In the genomic region with DNA sequence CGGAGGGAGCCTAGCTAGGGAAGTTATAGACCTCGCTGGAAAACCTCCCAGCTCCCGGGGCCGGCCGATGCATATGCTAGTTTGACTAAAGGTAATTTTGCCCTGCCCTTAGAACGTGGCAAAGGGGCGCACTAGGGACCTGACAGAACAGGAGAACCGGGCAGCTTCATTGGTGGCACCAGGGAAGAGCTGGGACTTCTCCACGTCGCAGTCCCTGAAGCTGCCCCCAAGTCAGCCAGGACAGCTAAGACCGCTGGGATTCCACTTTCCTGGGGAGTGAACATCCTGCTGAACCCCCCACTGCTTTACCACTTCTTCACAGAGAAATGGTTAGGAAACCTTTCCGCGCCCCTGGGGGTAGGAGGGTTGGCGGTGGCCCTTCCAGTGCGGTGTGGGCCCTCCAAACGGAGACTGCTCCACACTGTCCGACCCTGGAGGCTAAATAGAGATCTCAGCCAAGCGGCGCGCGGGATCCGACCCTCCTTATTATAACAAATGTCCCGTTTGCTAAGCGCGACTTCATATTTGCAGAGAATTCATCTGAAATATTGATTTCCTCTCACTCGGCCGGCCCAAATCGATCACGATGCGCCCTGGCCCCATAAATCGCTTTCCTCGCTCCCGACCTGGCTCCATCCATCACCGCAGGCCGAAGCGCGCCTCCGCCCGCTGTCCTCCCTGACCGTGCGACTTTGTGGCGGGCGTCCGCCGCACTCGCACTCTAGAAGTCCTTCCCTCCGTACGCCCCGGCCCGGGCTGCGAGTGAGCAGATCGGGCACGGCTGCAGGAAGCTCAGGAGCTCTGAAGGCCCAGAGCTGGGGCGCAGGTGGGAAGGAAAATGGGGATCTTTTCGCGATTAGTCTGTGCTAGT, we compare ENCODE assay signal across 10 mouse cellular contexts. TPM values are rescaled to one million over a fixed set of nuclear protein-coding genes. Genes with fewer than 3 reads are reported as not detected.
A peak's percentile ranks its signal among the peaks of the same experiment; 100 is the strongest.
DNase-seq lines count a peak whose midpoint lies in the region; ATAC-seq lines count a peak whose summit lies in the region.
"Had no signal": no experiment of that assay in that cellular context is flagged by ENCODE, and none has a peak within 500 bp of the region (broad histone marks: within the 10 kb centered on the region; RNA-seq: fewer than 3 reads in every experiment).

No protein-coding gene starts in this region.

- H3K36me3 ChIP-seq in lung, embryonic 15.5 days = no peaks in the 10 kb centered on the region
- no peaks in the 10 kb centered on the region for H3K36me3 ChIP-seq in forebrain, embryonic 16.5 days (ENCODE audit: control insufficient read depth, insufficient read depth)
- H3K36me3 ChIP-seq in limb, embryonic 15.5 days = no peaks in the 10 kb centered on the region
- H3K36me3 ChIP-seq in stomach, embryonic 14.5 days (ENCODE audit: control insufficient read depth, insufficient read depth, low read length) = no peaks in the 10 kb centered on the region

- ATAC-seq in lung, embryonic 15.5 days (ENCODE audit: borderline replicate concordance, extremely low read depth, low FRiP score, low TSS enrichment) = no peak
- peak; percentile 64 for ATAC-seq in forebrain, embryonic 16.5 days
- ATAC-seq in limb, embryonic 15.5 days (ENCODE audit: insufficient number of reproducible peaks, low FRiP score, low TSS enrichment, low read depth) = no peak
- no peak for ATAC-seq in stomach, embryonic 14.5 days (ENCODE audit: insufficient number of reproducible peaks, insufficient read depth, low FRiP score, low read depth)

- intact Hi-C loops in left cerebral cortex, postnatal 10 days (cut with DNase I) = no loop called here

- peaks cover 70% of the 10 kb centered on the region for H3K27me3 ChIP-seq in lung, embryonic 15.5 days
- H3K27me3 ChIP-seq in forebrain, embryonic 16.5 days (replicated peaks; ENCODE audit: control insufficient read depth, insufficient read depth, low read length) = peaks cover 56% of the 10 kb centered on the region
- H3K27me3 ChIP-seq in limb, embryonic 15.5 days = peaks cover 66% of the 10 kb centered on the region
- peaks cover 23% of the 10 kb centered on the region for H3K27me3 ChIP-seq in stomach, embryonic 14.5 days (ENCODE audit: control insufficient read depth, insufficient read depth, low read length)

- peak overlapping the region; percentile 22 for H3K4me3 ChIP-seq in lung, embryonic 15.5 days
- peak overlapping the region; percentile 33 for H3K4me3 ChIP-seq in forebrain, embryonic 16.5 days (replicated peaks; ENCODE audit: low read length)
- H3K4me3 ChIP-seq in limb, embryonic 15.5 days = peak overlapping the region; percentile 21
- H3K4me3 ChIP-seq in stomach, embryonic 14.5 days (ENCODE audit: low read depth, low read length) = peak overlapping the region; percentile 19
- H3K4me3 ChIP-seq: erythroblast, embryonic 14.5 days had no signal

- under 1% methylated on average over 56 of the region's 56 CpGs for WGBS in lung, embryonic 15.5 days
- WGBS in forebrain, embryonic 16.5 days = under 1% methylated on average over 56 of the region's 56 CpGs
- WGBS in limb, embryonic 15.5 days = 1% methylated on average over 56 of the region's 56 CpGs
- 3% methylated on average over 56 of the region's 56 CpGs for WGBS in stomach, embryonic 14.5 days

- H3K9ac ChIP-seq in lung, embryonic 15.5 days = no peak overlapping the region
- H3K9ac ChIP-seq in forebrain, embryonic 16.5 days (replicated peaks; ENCODE audit: low read depth, low read length) = 0 out of 2 replicates have a peak overlapping the region, but pooled peaks have one; percentile 25
- no peak overlapping the region for H3K9ac ChIP-seq in limb, embryonic 15.5 days
- H3K9ac ChIP-seq in stomach, embryonic 14.5 days (replicated peaks; ENCODE audit: low read depth, low read length) = no peak overlapping the region
- H3K9ac ChIP-seq: liver, embryonic 14.5 days had no signal

- peaks cover 7% of the 10 kb centered on the region; the same call in 1 of the 2 replicates for H3K4me1 ChIP-seq in lung, embryonic 15.5 days
- H3K4me1 ChIP-seq in forebrain, embryonic 16.5 days (replicated peaks; ENCODE audit: control insufficient read depth, insufficient read depth, low read length) = peaks cover 9% of the 10 kb centered on the region
- H3K4me1 ChIP-seq in limb, embryonic 15.5 days = peaks cover 10% of the 10 kb centered on the region
- 0 out of 2 replicates have a peak, but pooled peaks cover 2% of the 10 kb centered on the region for H3K4me1 ChIP-seq in stomach, embryonic 14.5 days (ENCODE audit: control insufficient read depth, insufficient read depth, low read length)

- peak overlapping the region; percentile 49 for H3K4me2 ChIP-seq in lung, embryonic 15.5 days
- peak overlapping the region; percentile 50 for H3K4me2 ChIP-seq in forebrain, embryonic 16.5 days (ENCODE audit: low read length)
- peak overlapping the region; percentile 36 for H3K4me2 ChIP-seq in limb, embryonic 15.5 days
- H3K4me2 ChIP-seq in stomach, embryonic 14.5 days (replicated peaks; ENCODE audit: low read depth, low read length) = peak overlapping the region; percentile 44

- DNase-seq in lung, postnatal 25 days (ENCODE audit: low spot score) = no peak
- DNase-seq in urinary bladder, postnatal 10 days (ENCODE audit: low spot score) = no peak
- DNase-seq in layer of hippocampus, postnatal 36 days = no peak
- no peak for DNase-seq in left cerebral cortex, postnatal 10 days (ENCODE audit: extremely low spot score in 1 of 2, low spot score in 2 of 2)

- no peaks in the 10 kb centered on the region for H3K9me3 ChIP-seq in lung, embryonic 15.5 days
- no peaks in the 10 kb centered on the region for H3K9me3 ChIP-seq in forebrain, embryonic 16.5 days (ENCODE audit: control insufficient read depth, low read length)
- H3K9me3 ChIP-seq in limb, embryonic 15.5 days = no peaks in the 10 kb centered on the region
- no peaks in the 10 kb centered on the region for H3K9me3 ChIP-seq in stomach, embryonic 14.5 days (ENCODE audit: control insufficient read depth, low read depth, low read length)

- no peak overlapping the region for H3K27ac ChIP-seq in lung, embryonic 15.5 days
- H3K27ac ChIP-seq in forebrain, embryonic 16.5 days (ENCODE audit: low read length) = no peak overlapping the region
- no peak overlapping the region for H3K27ac ChIP-seq in limb, embryonic 15.5 days
- H3K27ac ChIP-seq in stomach, embryonic 14.5 days (ENCODE audit: low read length) = no peak overlapping the region
- H3K27ac ChIP-seq: liver, embryonic 14.5 days had no signal

RNA-seq across cellular contexts. Expression of a gene that starts 1.5 kb away (rescaled TPM):
- 0.22 TPM in 1 of 2 replicates, not detected in the other for polyA plus RNA-seq in lung, embryonic 15.5 days (2015; fragmentation: Nextera tagmentation; extraction: Ambion mirVana)
- polyA plus RNA-seq in forebrain, embryonic 16.5 days (2015; fragmentation: Nextera tagmentation; extraction: Ambion mirVana) = 0.57 and 0.82 TPM in 2 replicates
- polyA plus RNA-seq in limb, embryonic 15.5 days (2015; fragmentation: Nextera tagmentation; extraction: Ambion mirVana) = 0.13 TPM in 1 of 2 replicates, not detected in the other
- 0.09 and 0.67 TPM in 2 replicates for polyA plus RNA-seq in stomach, embryonic 14.5 days (2014; fragmentation: Nextera tagmentation; extraction: Ambion mirVana)
- not detected for total RNA-seq in layer of hippocampus, postnatal 36 days (2021)
- not detected for total RNA-seq in left cerebral cortex, postnatal 10 days (2021)
- polyA plus RNA-seq: erythroblast, embryonic 14.5 days had no signal
